Mouse (Mus musculus) MEL (cell line): ENCODE data around the gene Cmc2.

ENCODE experiments used
- CTCF ChIP-seq, 3 experiments: IDR thresholded peaks in 2 of 3; conservative IDR thresholded peaks in 1 of 3; 2 replicates each; pipeline ENCODE4 v1.5.1; 2011 to 2012; ENCODE audit warnings: low read length in 3 of 3, low read depth in 2 of 3, mild to moderate bottlenecking in 2 of 3, improper control_type of control experiment in 1 of 3, inconsistent platforms in 1 of 3, mixed read lengths in 1 of 3, moderate library complexity in 1 of 3; ENCODE audit not compliant: control insufficient read depth in 1 of 3, insufficient read depth in 1 of 3, poor library complexity in 1 of 3, severe bottlenecking in 1 of 3
- EP300 ChIP-seq, 2 experiments: IDR thresholded peaks; 2 replicates each; pipeline ENCODE4 v1.6.1; 2011; ENCODE audit warnings: improper control_type of control experiment in 2 of 2, low read length in 2 of 2, low read depth in 1 of 2, mild to moderate bottlenecking in 1 of 2
- MAFK ChIP-seq: IDR thresholded peaks from 2 replicates; pipeline ENCODE4 v1.6.1; 2011; ENCODE audit warnings: low read depth, mild to moderate bottlenecking, low read length, improper control_type of control experiment, borderline replicate concordance
- MAX ChIP-seq: IDR thresholded peaks from 2 replicates; pipeline ENCODE4 v1.6.1; 2011; ENCODE audit warnings: low read length, improper control_type of control experiment
- MYB ChIP-seq: IDR thresholded peaks from 2 replicates; pipeline ENCODE4 v1.6.1; 2011; ENCODE audit warnings: mild to moderate bottlenecking, low read depth, low read length, improper control_type of control experiment
- POLR2A ChIP-seq, 2 experiments: IDR thresholded peaks; 2 replicates each; pipeline ENCODE4 v1.6.1; 2011 to 2012; ENCODE audit warnings: low read length in 2 of 2, mild to moderate bottlenecking in 2 of 2, control low read depth in 1 of 2, improper control_type of control experiment in 1 of 2, low read depth in 1 of 2, moderate library complexity in 1 of 2; ENCODE audit not compliant: control insufficient read depth in 1 of 2, insufficient read depth in 1 of 2, poor library complexity in 1 of 2
- TCF12 ChIP-seq: IDR thresholded peaks from 2 replicates; pipeline ENCODE4 v1.6.1; 2014; ENCODE audit warnings: low read depth, mild to moderate bottlenecking, inconsistent platforms, low read length, improper control_type of control experiment, moderate library complexity
- ZNF384 ChIP-seq: IDR thresholded peaks from 2 replicates; pipeline ENCODE4 v1.6.1; 2012; ENCODE audit warnings: low read depth, mild to moderate bottlenecking, inconsistent platforms, low read length, improper control_type of control experiment

DNA sequence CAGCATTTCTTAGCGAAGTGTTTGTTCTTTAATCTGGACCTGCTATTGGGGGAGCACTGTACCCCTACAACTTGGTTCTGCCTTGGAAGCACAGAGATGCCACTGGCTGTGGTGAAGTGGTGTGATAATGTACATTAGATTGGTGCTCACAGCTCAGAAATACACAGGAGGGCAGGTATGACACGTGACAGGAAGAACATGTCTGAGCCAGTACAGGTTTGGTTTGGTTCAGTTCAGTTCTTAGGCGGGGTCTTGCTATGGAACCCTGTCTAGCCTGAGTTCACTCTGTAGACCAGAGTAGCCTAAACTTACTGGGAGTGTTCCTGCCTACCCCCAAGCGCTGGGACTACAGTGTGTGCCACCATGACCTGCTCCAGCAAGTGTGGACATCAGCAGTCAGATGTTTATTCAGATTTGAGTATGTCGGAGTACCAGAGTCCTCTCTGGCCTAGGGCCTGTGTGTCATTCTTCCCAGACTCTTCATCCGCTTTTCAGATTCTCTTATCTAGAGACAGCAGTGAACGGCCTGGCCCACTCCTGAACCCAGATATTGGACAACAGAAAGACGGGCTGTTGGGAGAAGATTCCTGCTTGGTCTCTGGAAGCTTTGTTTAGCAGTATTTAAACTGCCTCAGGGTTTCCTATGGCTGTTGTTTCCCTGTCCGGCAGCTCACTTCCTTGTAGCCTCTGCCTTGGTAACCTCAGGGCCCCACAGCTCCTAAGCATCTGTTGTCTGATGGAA is 24.1 kb upstream of the Cmc2 start:
- TF ChIP-seq CTCF (IDR thresholded peaks at IDR 0.05 in 2 of 3, conservative IDR thresholded peaks at IDR 0.05 in 1 of 3; ENCODE audit: control insufficient read depth in 1 of 3, insufficient read depth in 1 of 3, low read depth in 2 of 3, low read length in 3 of 3, poor library complexity in 1 of 3, severe bottlenecking in 1 of 3) (no peak), POLR2A (IDR thresholded peaks at IDR 0.05; ENCODE audit: control insufficient read depth in 1 of 2, insufficient read depth in 1 of 2, low read depth in 1 of 2, low read length in 2 of 2, poor library complexity in 1 of 2) (no peak), ZNF384 (no peak), MAX (no peak), EP300 (IDR thresholded peaks at IDR 0.05; ENCODE audit: low read depth in 1 of 2, low read length in 2 of 2) (peak; percentile 66 to 82), TCF12 (peak; percentile 77), MYB (peak; percentile 48; the same call in 1 of the 2 replicates), MAFK (no peak)
